22 mouse cellular contexts compared by ENCODE assay signal in genomic region chr2:167181096-167181495, GRCm38 (mm10). TPM values are rescaled to one million over a fixed set of nuclear protein-coding genes. Genes with fewer than 3 reads are reported as not detected.
DNase-seq lines count a peak whose midpoint lies in the region; ATAC-seq and TF ChIP-seq lines count a peak whose summit lies in the region.
"Had no signal": no experiment of that assay in that cellular context is flagged by ENCODE, and none has a peak within 500 bp of the region (broad histone marks: within the 10 kb centered on the region; RNA-seq: fewer than 3 reads in every experiment).

No protein-coding gene starts in this region.

- no peaks in the 10 kb centered on the region for H3K36me3 ChIP-seq in hindbrain, embryonic 12.5 days
- peaks cover 9% of the 10 kb centered on the region; the same call in 1 of the 2 replicates for H3K36me3 ChIP-seq in hindbrain, embryonic 10.5 days
- H3K36me3 ChIP-seq: embryonic facial prominence, embryonic 10.5 days; embryonic facial prominence, embryonic 12.5 days; G1E had no signal

- H3K4me1 ChIP-seq in hindbrain, embryonic 12.5 days: no peaks in the 10 kb centered on the region
- peaks cover 7% of the 10 kb centered on the region for H3K4me1 ChIP-seq in hindbrain, embryonic 10.5 days (replicated peaks)
- H3K4me1 ChIP-seq: forebrain, embryonic 13.5 days; forebrain, embryonic 15.5 days had no signal

- no peak overlapping the region for H3K27ac ChIP-seq in hindbrain, embryonic 12.5 days
- no peak overlapping the region for H3K27ac ChIP-seq in hindbrain, embryonic 10.5 days
- peak overlapping the region; percentile 78 for H3K27ac ChIP-seq in left cerebral cortex, adult 2 months
- H3K27ac ChIP-seq: embryonic facial prominence, embryonic 10.5 days; embryonic facial prominence, embryonic 12.5 days; forebrain, embryonic 13.5 days; forebrain, embryonic 15.5 days had no signal

- no peak for DNase-seq in hindbrain, embryonic 10.5 days (ENCODE audit: low spot score)
- no peak for DNase-seq in left cerebral cortex, adult 2 months (ENCODE audit: extremely low spot score in 1 of 2, low spot score in 2 of 2)
- DNase-seq in left cerebral cortex, adult 11 months (ENCODE audit: low spot score): no peak
- DNase-seq in retina, postnatal 1 day: peak; percentile 63
- DNase-seq: adrenal gland, adult 8-10 months; adrenal gland, postnatal 14 days; adrenal gland, postnatal 36 days; B cell, adult 2 months; cerebellum, adult 11-12 months; cerebellum, adult 2 months; cerebellum, adult 9-10 months; cerebellum, postnatal 10 days; cerebellum, postnatal 25 days had no signal

- ATAC-seq in hindbrain, embryonic 12.5 days (ENCODE audit: low FRiP score): no peak
- ATAC-seq: activated CD4-positive, CD25-positive, alpha-beta regulatory T cell, adult 4 months; CD4-positive, CD25-positive, alpha-beta regulatory T cell, adult 4 months; forebrain, embryonic 13.5 days; forebrain, embryonic 15.5 days; Patski had no signal

- WGBS in hindbrain, embryonic 12.5 days: 80% methylated on average over 8 of the region's 8 CpGs
- 87% methylated on average over 8 of the region's 8 CpGs for WGBS in hindbrain, embryonic 10.5 days

- H3K9ac ChIP-seq in hindbrain, embryonic 12.5 days: peak overlapping the region; percentile 8; the same call in 1 of the 2 replicates
- H3K9ac ChIP-seq: embryonic facial prominence, embryonic 12.5 days; forebrain, embryonic 13.5 days; forebrain, embryonic 15.5 days had no signal

- intact Hi-C loops in left cerebral cortex, adult 2 months (cut with DNase I): no loop called here

- no peaks in the 10 kb centered on the region for H3K9me3 ChIP-seq in hindbrain, embryonic 12.5 days (replicated peaks)
- H3K9me3 ChIP-seq in hindbrain, embryonic 10.5 days: no peaks in the 10 kb centered on the region
- H3K9me3 ChIP-seq: embryonic facial prominence, embryonic 10.5 days; embryonic facial prominence, embryonic 12.5 days; forebrain, embryonic 13.5 days; forebrain, embryonic 15.5 days had no signal

- no peak overlapping the region for H3K4me2 ChIP-seq in hindbrain, embryonic 12.5 days (replicated peaks)
- H3K4me2 ChIP-seq: embryonic facial prominence, embryonic 12.5 days; forebrain, embryonic 13.5 days; forebrain, embryonic 15.5 days had no signal

- H3K4me3 ChIP-seq in hindbrain, embryonic 12.5 days: no peak overlapping the region
- H3K4me3 ChIP-seq in hindbrain, embryonic 10.5 days: no peak overlapping the region
- no peak overlapping the region for H3K4me3 ChIP-seq in left cerebral cortex, adult 2 months
- H3K4me3 ChIP-seq: embryonic facial prominence, embryonic 10.5 days; embryonic facial prominence, embryonic 12.5 days; forebrain, embryonic 13.5 days; forebrain, embryonic 15.5 days had no signal

- no peak for TF ChIP-seq CTCF in left cerebral cortex, adult 2 months (IDR thresholded peaks at IDR 0.05)

- H3K27me3 ChIP-seq in hindbrain, embryonic 12.5 days: peaks cover 8% of the 10 kb centered on the region
- peaks cover 9% of the 10 kb centered on the region for H3K27me3 ChIP-seq in hindbrain, embryonic 10.5 days (ENCODE audit: insufficient read depth, poor library complexity, severe bottlenecking)
- H3K27me3 ChIP-seq: forebrain, embryonic 13.5 days; forebrain, embryonic 15.5 days; Patski had no signal

RNA-seq across cellular contexts. Expression of gene Kcnb1, which starts 8.9 kb away (rescaled TPM):
- polyA plus RNA-seq in hindbrain, embryonic 12.5 days (2016; fragmentation: Nextera tagmentation; extraction: Ambion mirVana): 1.4 and 1.6 TPM in 2 replicates
- 0.56 and 0.89 TPM in 2 replicates for polyA plus RNA-seq in hindbrain, embryonic 10.5 days (2016; fragmentation: Nextera tagmentation; extraction: Ambion mirVana)
- 100 to 1,000 TPM; 230 to 237 TPM for total RNA-seq in left cerebral cortex, adult 2 months (2021)
- polyA plus RNA-seq: G1E had no signal

RNA-seq across cellular contexts. Expression of gene Ptgis, which starts 59.3 kb away (rescaled TPM):
- 9.1 and 13.0 TPM in 2 replicates for polyA plus RNA-seq in hindbrain, embryonic 12.5 days (2016; fragmentation: Nextera tagmentation; extraction: Ambion mirVana)
- polyA plus RNA-seq in hindbrain, embryonic 10.5 days (2016; fragmentation: Nextera tagmentation; extraction: Ambion mirVana): 10.8 and 10.9 TPM in 2 replicates
- 1 to 10 TPM; 1.4 to 1.8 TPM for total RNA-seq in left cerebral cortex, adult 2 months (2021)
- total RNA-seq: G1E had no signal
- polyA plus RNA-seq: G1E had no signal
